Comparison of ENCODE assay signal across 22 mouse cellular contexts in genomic region chr4:148238218-148238617, GRCm38 (mm10). TPM values are rescaled to one million over a fixed set of nuclear protein-coding genes. Genes with fewer than 3 reads are reported as not detected.
A peak's percentile ranks its signal among the peaks of the same experiment; 100 is the strongest.
DNase-seq lines count a peak whose midpoint lies in the region; ATAC-seq and TF ChIP-seq lines count a peak whose summit lies in the region.
"Had no signal": no experiment of that assay in that cellular context is flagged by ENCODE, and none has a peak within 500 bp of the region (broad histone marks: within the 10 kb centered on the region; RNA-seq: fewer than 3 reads in every experiment).

No protein-coding gene starts in this region.

- no peak overlapping the region for H3K27ac ChIP-seq in forebrain, embryonic 14.5 days (ENCODE audit: low read depth, low read length)
- H3K27ac ChIP-seq in forebrain, embryonic 15.5 days (replicated peaks), result no peak overlapping the region
- peak overlapping the region; percentile 39; the same call in 1 of the 2 replicates for H3K27ac ChIP-seq in layer of hippocampus, adult 2 months
- peak overlapping the region; percentile 46; the same call in 1 of the 2 replicates for H3K27ac ChIP-seq in midbrain, embryonic 10.5 days (replicated peaks)
- H3K27ac ChIP-seq in midbrain, postnatal 0 days (ENCODE audit: low read depth, low read length), result peak overlapping the region; percentile 26; the same call in 1 of the 2 replicates
- H3K27ac ChIP-seq in heart, embryonic 11.5 days (ENCODE audit: low read depth, low read length), result no peak overlapping the region
- H3K27ac ChIP-seq: intestine, embryonic 15.5 days had no signal

- no peak overlapping the region for H3K9ac ChIP-seq in forebrain, embryonic 14.5 days (ENCODE audit: low read length)
- no peak overlapping the region for H3K9ac ChIP-seq in forebrain, embryonic 15.5 days (replicated peaks)
- H3K9ac ChIP-seq in midbrain, postnatal 0 days (replicated peaks; ENCODE audit: low read length, poor library complexity, severe bottlenecking), result no peak overlapping the region
- no peak overlapping the region for H3K9ac ChIP-seq in heart, embryonic 11.5 days (ENCODE audit: low read depth, low read length)
- H3K9ac ChIP-seq: intestine, embryonic 15.5 days; liver, postnatal 0 days had no signal

- H3K4me1 ChIP-seq in forebrain, embryonic 14.5 days (ENCODE audit: control insufficient read depth, insufficient read depth, low read length), result peaks cover 2% of the 10 kb centered on the region; the same call in 1 of the 2 replicates
- peaks cover 35% of the 10 kb centered on the region for H3K4me1 ChIP-seq in forebrain, embryonic 15.5 days
- peaks cover 30% of the 10 kb centered on the region for H3K4me1 ChIP-seq in midbrain, embryonic 10.5 days
- H3K4me1 ChIP-seq in midbrain, postnatal 0 days (ENCODE audit: insufficient read depth, low read length), result peaks cover 6% of the 10 kb centered on the region; the same call in 1 of the 2 replicates
- no peaks in the 10 kb centered on the region for H3K4me1 ChIP-seq in heart, embryonic 11.5 days (ENCODE audit: control insufficient read depth, insufficient read depth, low read length)
- H3K4me1 ChIP-seq: intestine, embryonic 15.5 days had no signal

- no peaks in the 10 kb centered on the region for H3K9me3 ChIP-seq in forebrain, embryonic 14.5 days (replicated peaks; ENCODE audit: control insufficient read depth, low read length)
- H3K9me3 ChIP-seq in forebrain, embryonic 15.5 days, result no peaks in the 10 kb centered on the region
- no peaks in the 10 kb centered on the region for H3K9me3 ChIP-seq in midbrain, embryonic 10.5 days (replicated peaks)
- H3K9me3 ChIP-seq in midbrain, postnatal 0 days (ENCODE audit: low read length), result no peaks in the 10 kb centered on the region
- H3K9me3 ChIP-seq in heart, embryonic 11.5 days (replicated peaks; ENCODE audit: control insufficient read depth, low read length), result no peaks in the 10 kb centered on the region
- H3K9me3 ChIP-seq: intestine, embryonic 15.5 days had no signal

- no peak for ATAC-seq in forebrain, embryonic 14.5 days
- ATAC-seq in forebrain, embryonic 15.5 days (replicated peaks), result no peak
- peak; percentile 11; the same call in 1 of the 2 replicates for ATAC-seq in midbrain, postnatal 0 days (ENCODE audit: low FRiP score)
- ATAC-seq in heart, embryonic 11.5 days (replicated peaks; ENCODE audit: insufficient number of reproducible peaks, low FRiP score, low TSS enrichment), result no peak
- ATAC-seq: intestine, embryonic 15.5 days; liver, postnatal 0 days had no signal

- H3K36me3 ChIP-seq in forebrain, embryonic 14.5 days (ENCODE audit: control insufficient read depth, insufficient read depth, low read length), result peaks cover 17% of the 10 kb centered on the region
- peaks cover 22% of the 10 kb centered on the region for H3K36me3 ChIP-seq in forebrain, embryonic 15.5 days
- peaks cover 21% of the 10 kb centered on the region for H3K36me3 ChIP-seq in midbrain, embryonic 10.5 days
- H3K36me3 ChIP-seq in midbrain, postnatal 0 days (ENCODE audit: insufficient read depth, low read length), result peaks cover 19% of the 10 kb centered on the region
- H3K36me3 ChIP-seq in heart, embryonic 11.5 days (ENCODE audit: control insufficient read depth, insufficient read depth, low read length), result no peaks in the 10 kb centered on the region
- H3K36me3 ChIP-seq: intestine, embryonic 15.5 days had no signal

- H3K4me3 ChIP-seq in forebrain, embryonic 14.5 days (ENCODE audit: low read depth, low read length), result no peak overlapping the region
- no peak overlapping the region for H3K4me3 ChIP-seq in forebrain, embryonic 15.5 days
- no peak overlapping the region for H3K4me3 ChIP-seq in layer of hippocampus, adult 2 months
- H3K4me3 ChIP-seq in midbrain, embryonic 10.5 days, result no peak overlapping the region
- H3K4me3 ChIP-seq in midbrain, postnatal 0 days (ENCODE audit: low read depth, low read length), result no peak overlapping the region
- no peak overlapping the region for H3K4me3 ChIP-seq in heart, embryonic 11.5 days (ENCODE audit: low read depth, low read length)
- H3K4me3 ChIP-seq: intestine, embryonic 15.5 days had no signal

- 15% methylated on average over 9 of the region's 9 CpGs for WGBS in forebrain, embryonic 14.5 days
- WGBS in forebrain, embryonic 15.5 days, result 22% methylated on average over 9 of the region's 9 CpGs
- WGBS in midbrain, embryonic 10.5 days, result 51% methylated on average over 9 of the region's 9 CpGs
- WGBS in midbrain, postnatal 0 days, result 25% methylated on average over 9 of the region's 9 CpGs
- 47% methylated on average over 9 of the region's 9 CpGs for WGBS in heart, embryonic 11.5 days (ENCODE audit: insufficient replicate concordance)

- DNase-seq in forebrain, embryonic 14.5 days (ENCODE audit: low spot score), result peak; percentile 39
- no peak for DNase-seq in layer of hippocampus, adult 2 months (ENCODE audit: low spot score in 2 of 2)
- DNase-seq in layer of hippocampus, postnatal 14 days (ENCODE audit: low spot score in 2 of 2), result no peak
- no peak for DNase-seq in midbrain, embryonic 10.5 days (ENCODE audit: low spot score)
- no peak for DNase-seq in midbrain, postnatal 0 days (ENCODE audit: low spot score)
- DNase-seq in ovary, adult 18-20 months (ENCODE audit: low spot score), result no peak
- DNase-seq: cerebellum, adult 2 months; cerebellum, postnatal 36 days; gastrocnemius, postnatal 10 days; heart, adult 11 months; heart, postnatal 36 days; left cerebral cortex, postnatal 4 days; liver, postnatal 0 days; lung, postnatal 14 days; thymus, postnatal 36 days had no signal

- no peaks in the 10 kb centered on the region for H3K27me3 ChIP-seq in forebrain, embryonic 14.5 days (replicated peaks; ENCODE audit: control insufficient read depth, insufficient read depth, low read length)
- H3K27me3 ChIP-seq in forebrain, embryonic 15.5 days, result 0 out of 2 replicates have a peak, but pooled peaks cover 3% of the 10 kb centered on the region
- peaks cover 2% of the 10 kb centered on the region; the same call in 1 of the 2 replicates for H3K27me3 ChIP-seq in midbrain, embryonic 10.5 days (ENCODE audit: low read depth, poor library complexity, severe bottlenecking)
- H3K27me3 ChIP-seq in midbrain, postnatal 0 days (ENCODE audit: insufficient read depth, low read length), result no peaks in the 10 kb centered on the region
- no peaks in the 10 kb centered on the region; the same call in 1 of the 2 replicates for H3K27me3 ChIP-seq in heart, embryonic 11.5 days (ENCODE audit: control insufficient read depth, insufficient read depth, low read length)

- TF ChIP-seq CTCF in layer of hippocampus, adult 2 months (conservative IDR thresholded peaks at IDR 0.05), result no peak
- TF ChIP-seq CTCF in midbrain, postnatal 0 days (IDR thresholded peaks at IDR 0.05), result no peak

- no peak overlapping the region for H3K4me2 ChIP-seq in forebrain, embryonic 14.5 days (ENCODE audit: low read length)
- no peak overlapping the region for H3K4me2 ChIP-seq in forebrain, embryonic 15.5 days (replicated peaks)
- no peak overlapping the region for H3K4me2 ChIP-seq in midbrain, postnatal 0 days (ENCODE audit: low read depth, low read length, poor library complexity, severe bottlenecking)
- H3K4me2 ChIP-seq in heart, embryonic 11.5 days, result no peak overlapping the region
- H3K4me2 ChIP-seq: intestine, embryonic 15.5 days had no signal

RNA-seq across cellular contexts. Expression of gene Disp3, which starts 49.5 kb away (rescaled TPM):
- 7.2 and 9.5 TPM in 2 replicates for polyA plus RNA-seq in forebrain, embryonic 14.5 days (2014; fragmentation: Nextera tagmentation; extraction: Ambion mirVana)
- polyA plus RNA-seq in forebrain, embryonic 15.5 days (2015; fragmentation: Nextera tagmentation; extraction: Ambion mirVana), result 11.5 and 14.4 TPM in 2 replicates
- 10 to 100 TPM; 38.9 to 40.7 TPM for total RNA-seq in layer of hippocampus, adult 2 months (2021)
- 10 to 100 TPM; 29.4 to 32.3 TPM for total RNA-seq in layer of hippocampus, postnatal 14 days (2021)
- polyA plus RNA-seq in midbrain, embryonic 10.5 days (2016; fragmentation: Nextera tagmentation; extraction: Ambion mirVana), result 3.2 and 3.7 TPM in 2 replicates
- total RNA-seq in midbrain, postnatal 0 days (2014; rRNA removed), result 19.7 and 25.1 TPM in 2 replicates
- 6.8 and 7.8 TPM in 2 replicates for polyA plus RNA-seq in midbrain, postnatal 0 days (2015; fragmentation: Nextera tagmentation; extraction: Ambion mirVana)
- polyA plus RNA-seq in heart, embryonic 11.5 days (2014; fragmentation: Nextera tagmentation; extraction: Ambion mirVana), result 0.06 TPM in 1 of 2 replicates, not detected in the other
- total RNA-seq: CH12.LX; heart, postnatal 36 days; liver, adult 2 months; megakaryocyte, adult 5-6 weeks; MEL had no signal
- polyA plus RNA-seq: liver, adult 2 months; liver, postnatal 0 days had no signal

Comparison
In these comparisons a context has a peak if more than half of its experiments do, and no peak if none do; other contexts are left out.
1. H3K27ac ChIP-seq: peak in layer of hippocampus, adult 2 months (single experiment), midbrain, embryonic 10.5 days (single experiment) and midbrain, postnatal 0 days (single experiment); none in forebrain, embryonic 14.5 days (single experiment), forebrain, embryonic 15.5 days (single experiment) and heart, embryonic 11.5 days (single experiment).